Mouse (Mus musculus) c-Kit-positive CD71-negative TER-119-negative erythroid progenitor cells, embryonic 14.5 days (primary cell): ENCODE measurements around the gene Fam53b.
A peak's percentile ranks its signal among the peaks of the same experiment; 100 is the strongest.

Experiments
- DNase-seq: peaks from one replicate; pipeline ENCODE4 v3.0.0-alpha.2; 2013; ENCODE audit warnings: low read depth

The Fam53b gene

DNA sequence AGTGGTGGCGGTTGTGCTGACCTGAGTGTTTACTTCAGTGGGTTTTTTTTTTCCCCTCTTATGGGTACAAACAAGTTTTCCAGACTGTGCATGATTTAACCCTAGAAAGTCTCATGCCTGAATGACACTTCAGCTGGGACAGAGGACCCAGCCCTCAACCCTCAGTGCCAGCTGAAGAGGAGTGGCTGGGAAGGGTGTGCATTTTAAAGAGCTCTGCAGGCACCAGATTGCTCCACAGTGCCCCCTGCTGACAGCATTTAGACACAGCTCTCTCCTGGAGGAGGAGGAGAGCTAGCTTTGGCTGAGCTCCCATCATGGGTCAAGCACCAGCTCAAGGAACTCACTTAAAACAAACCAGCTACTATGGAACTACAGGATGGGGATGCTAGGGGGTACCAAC is 2.8 kb downstream of the Fam53b start:
- DNase-seq = peak; percentile 88

DNA sequence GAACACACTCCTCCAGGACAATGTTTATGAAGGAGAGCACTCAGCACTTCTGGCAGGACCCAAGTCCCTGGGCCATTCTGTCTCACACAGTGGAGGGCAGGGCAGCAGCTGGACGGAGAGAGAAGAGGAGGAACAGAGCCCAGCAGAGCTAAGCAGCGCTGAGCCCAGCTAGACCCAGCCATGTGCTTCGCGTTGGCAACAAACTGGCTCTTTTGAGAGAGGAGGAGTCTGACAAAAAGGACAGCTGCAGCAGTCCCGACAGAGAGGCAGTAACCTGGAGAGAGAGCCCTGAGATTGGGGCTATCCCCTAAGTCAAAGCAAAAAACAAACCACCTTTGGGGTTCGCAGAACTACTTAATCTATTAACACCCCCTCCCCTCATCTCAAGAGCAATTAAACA is 3.3 kb downstream of the Fam53b start:
- DNase-seq = no peak

DNA sequence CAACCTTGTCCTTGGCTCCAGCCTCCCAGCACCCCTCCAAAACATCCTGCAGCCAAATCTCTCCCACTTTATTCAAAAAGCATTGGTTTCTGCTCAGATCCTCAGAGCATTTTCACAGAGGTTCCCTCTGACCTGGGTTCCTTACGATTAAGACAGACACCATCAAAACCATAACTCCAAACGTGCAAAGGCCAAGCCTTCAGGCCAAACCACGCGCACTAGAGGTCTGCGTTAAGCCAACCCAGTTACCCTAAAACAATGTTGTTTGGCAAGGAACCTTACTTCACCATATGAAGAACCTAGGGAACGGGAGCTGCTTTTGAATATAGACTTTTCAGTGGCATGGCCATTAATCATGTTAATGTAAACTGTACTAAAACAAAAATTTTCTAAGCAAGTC is 4.0 kb downstream of the Fam53b start:
- no peak for DNase-seq

DNA sequence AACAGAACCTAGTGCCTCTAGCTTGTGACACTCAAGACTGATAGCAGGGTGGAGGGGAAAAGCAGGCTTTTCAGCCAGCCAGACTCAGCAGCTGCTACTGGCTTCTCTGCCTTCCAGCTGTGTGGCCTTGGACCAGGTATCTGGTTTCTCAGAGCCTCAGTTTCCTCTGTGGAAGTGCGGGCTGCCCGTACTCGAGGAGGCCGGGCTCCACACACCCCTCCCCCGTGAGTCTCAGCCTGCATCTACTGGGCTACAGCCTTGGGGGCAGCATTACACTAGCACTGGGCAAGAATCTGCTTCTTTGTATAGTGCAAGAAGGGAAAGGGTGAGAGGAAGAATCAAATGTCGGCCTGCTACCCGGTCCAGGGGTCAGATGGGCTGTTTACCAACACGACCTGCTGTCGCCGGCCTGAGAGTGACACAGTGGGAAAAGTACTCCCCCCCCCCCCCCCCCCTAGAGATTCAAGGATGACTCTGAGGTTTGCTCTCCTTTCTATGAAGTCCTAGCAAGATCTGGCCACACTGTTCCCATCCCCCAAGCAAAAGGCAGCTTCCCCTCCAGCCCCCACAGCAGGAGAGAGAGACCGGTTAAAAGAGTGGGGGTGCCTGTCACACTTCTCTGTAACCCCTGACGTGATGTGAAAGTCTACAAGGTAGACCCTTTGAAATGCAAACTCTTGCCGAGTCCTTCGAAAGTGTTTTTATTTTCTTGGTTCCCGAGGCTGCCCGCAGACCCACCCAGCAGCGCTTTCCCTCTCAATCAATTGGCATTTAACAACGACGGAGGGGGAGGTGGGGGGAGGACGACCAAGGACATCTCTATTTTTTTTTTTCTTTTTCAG is 4.6 kb downstream of the Fam53b start:
- DNase-seq = no peak

DNA sequence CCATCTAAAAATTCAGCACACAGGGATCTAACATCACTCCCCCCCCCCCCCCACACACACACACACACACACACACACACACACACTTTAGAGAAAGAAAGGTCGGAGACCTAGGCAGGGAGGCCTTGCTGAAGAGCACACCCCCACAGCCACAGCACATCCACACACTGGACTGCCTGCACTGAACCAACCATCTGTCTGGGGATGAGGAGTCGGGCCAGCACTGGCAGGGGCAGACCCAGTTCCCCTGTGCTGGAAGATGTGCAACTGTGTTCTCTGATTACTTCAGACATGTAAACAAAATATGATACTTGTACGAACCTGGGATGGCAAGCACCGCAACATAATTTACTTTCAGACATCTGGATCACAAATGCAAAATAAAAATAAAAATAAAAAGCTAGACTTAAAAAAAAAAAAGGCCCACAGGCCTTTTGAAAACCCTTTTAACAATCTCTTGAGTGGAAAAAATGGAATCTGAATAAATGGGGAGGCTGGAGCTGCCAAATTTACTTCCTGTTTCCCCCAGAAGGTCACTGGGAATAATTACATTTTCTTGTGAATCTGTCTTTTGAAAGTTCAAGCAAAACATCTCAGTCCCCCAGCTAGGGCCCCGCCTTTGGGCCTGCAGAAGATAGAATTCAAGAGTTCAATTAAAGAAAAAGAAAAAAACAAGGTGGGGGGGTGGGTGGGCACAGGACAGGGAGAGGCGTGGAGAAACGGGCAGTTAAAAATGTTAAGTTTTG is 5.5 kb downstream of the Fam53b start:
- no peak for DNase-seq

DNA sequence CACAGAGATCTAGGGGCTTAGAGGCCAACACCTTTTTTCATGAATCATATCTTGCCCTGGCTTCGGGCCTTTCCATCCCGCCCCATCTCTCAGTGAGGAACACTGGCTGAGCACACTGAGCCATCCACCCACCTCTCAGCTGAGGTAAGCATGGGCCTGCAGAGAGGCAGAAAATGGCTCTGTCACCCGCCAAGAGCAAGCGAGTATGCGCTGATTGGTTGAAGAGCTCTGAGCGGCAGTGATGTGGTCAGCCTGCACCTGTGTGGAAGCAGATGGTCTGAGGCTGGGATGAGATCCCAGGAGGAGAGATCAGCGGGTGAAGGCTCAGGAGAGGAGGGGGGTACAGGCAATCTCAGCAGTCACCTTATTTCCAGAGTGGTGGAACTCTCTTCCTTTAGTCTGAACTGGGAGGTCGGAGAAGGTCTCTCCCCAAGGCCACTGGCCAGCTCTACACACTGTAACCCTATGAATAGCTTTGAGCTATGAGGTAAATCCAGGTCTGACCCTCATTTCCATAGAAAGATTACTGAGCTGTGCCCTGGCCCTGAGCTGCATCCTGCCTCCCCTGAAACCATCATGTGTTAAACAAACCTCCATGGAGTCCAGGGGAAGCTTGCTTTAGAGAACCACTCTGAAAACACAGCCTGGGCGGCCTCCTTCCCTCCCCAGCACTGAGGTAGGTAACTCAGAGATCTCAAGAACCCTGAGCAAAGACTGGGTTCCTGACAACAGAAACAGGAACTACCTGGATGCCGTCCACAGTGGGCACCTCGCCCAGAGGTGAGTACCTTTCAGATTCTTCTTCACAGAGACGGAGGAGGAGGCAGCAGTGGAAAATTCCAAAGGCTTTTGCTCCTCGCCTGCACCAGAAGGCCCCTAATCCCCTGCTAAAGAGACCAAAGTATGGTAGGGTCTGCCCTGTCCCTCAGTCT is 6.5 kb downstream of the Fam53b start:
- no peak for DNase-seq

DNA sequence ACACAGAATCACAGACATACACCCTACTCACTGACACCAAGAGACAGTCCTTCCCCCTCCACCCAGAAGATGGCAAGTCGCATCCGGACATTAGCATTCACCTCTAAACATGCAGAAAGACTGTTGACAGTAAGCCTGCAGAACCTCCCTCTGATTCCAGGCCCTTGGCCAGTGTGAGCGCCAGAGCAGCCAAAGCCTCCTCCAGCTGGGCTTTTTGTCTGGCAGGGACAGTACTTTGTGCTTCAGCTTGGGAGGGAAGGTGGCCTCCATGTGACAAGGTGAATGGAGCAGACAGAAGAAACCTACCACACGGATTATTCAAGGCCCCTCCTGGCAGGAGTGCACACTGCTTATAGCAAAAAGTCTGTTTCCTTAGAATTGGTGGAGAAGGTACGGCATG is 7.4 kb downstream of the Fam53b start:
- no peak for DNase-seq

DNA sequence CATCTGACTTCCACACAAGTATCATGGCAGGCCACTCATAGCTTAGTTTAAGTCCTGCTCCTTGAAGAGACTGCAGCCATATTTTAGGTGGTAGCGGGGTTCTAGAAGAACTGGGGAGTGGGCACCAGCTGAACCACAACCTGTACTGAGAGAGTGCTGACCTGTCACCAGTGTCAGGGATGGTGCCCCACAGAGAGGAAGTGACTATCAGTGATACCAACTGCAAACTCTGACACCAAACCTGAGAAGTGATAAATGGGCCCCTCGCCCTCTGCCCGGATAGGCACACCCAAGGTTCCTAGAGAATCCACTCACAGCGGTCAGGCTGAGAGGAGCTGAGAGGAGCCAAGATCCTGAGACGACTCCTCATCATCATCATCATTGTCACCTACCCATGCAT is 8.7 kb downstream of the Fam53b start:
- DNase-seq = no peak

DNA sequence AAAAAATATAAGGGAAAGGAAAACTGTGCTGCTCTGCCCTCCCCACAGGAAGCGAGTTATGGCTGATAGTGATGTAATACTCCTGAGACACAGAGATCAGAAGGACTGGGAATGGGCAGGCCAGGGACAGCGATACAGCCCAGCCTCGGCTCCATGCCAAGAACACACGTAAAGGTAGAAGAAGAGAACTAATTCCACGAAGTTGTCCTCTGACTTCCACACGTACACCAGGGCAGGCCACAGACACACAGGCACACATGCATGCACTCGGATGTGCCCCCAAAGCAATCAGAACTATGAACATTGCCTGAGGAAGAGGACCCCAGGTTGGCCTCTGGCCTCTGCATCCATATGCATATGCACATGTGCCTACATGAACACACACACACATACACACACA is 9.2 kb downstream of the Fam53b start:
- no peak for DNase-seq

DNA sequence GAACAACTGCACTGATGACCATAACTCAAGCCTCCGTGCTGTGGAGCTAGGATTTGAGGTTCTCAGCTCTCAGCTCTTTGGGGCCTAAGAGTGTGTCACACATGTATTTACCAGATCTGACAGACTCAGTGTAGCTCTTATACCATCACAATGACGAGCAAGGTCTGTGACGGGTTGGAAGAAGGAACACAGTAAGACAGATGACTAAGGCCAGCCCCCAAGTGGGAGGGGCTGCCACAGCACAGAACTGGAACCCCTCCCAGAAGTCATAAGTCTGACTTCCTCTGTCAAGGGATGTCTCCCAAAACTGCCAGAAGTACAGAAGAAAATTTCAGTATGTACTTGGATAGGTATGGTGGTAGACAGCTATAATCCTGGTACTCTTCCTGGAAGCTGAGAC is 9.7 kb downstream of the Fam53b start:
- no peak for DNase-seq

DNA sequence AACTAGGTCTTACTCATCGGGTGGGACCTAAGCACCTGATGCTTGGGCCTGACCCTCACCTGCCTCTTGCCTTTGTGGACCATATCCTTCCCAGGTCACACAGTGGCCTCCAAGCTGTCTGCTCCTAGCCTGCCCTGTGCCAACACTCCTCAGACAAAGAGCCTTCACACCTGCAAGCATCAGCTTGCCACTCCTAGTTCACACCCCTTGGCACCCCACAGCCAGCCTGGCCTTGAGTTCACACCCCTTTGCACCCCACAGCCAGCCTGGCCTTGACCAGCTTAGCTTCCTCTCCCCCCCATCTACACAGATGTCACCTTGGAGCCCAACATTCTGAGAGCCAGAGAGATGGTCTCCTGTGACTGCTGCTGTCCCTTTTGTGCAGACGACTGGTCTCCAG is 10.3 kb downstream of the Fam53b start:
- DNase-seq = no peak

DNA sequence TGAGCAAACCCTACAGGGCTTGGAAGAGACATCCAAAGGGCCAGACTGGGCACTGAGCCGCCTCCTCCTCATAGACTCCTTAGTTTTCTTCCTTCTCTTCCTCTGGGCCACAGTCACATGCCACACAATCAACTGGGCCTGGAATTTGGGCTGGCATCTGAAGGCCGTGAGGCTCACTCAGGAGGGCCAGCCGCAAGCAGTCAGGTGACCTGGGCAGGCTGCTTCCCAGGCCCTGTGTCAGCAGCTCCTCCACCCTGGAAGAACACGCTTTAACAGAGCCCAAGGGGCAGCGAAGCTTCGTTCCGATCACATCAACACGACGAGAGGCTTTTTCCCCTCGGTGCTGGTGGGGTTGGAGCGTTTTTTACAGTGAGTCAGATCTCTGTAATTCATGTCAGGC is 11.0 kb downstream of the Fam53b start:
- no peak for DNase-seq

DNA sequence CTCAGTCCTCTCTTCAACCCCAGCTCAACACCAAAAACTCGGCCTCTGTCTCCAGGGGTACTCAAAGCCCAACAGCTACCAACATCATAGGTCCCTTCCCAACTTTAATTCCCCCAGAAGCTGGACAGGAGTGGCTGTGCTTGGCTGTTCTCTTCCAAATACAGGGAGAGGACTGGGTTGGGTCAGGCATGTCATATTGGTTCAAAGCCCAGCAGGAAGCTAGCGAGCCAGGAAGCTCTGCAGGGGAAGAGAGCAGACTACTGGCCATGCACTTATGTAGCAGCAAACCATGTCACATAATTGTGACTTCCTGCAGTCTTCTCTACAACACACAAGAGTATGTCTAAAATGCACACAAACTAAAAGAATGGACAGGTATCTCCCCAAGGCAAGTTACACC is 11.6 kb downstream of the Fam53b start:
- DNase-seq = no peak

DNA sequence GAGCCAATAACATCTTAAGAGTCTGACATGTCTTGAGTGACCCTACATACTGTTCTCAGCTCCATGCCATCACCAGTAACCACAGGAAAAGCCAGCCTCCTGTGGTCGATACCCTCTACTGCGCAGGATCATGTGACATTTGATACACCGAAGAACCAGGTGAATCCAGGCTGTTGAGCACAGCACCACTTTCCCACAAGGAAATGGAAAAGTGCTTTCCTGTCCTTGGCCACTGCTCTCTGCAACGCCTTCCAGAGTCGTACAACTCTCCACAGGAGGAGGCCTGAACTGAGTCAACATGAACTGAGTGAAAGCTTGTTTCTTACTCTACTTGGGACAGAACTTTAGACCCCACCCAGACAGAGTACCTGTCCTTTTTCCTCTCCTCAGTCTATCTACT is 12.2 kb downstream of the Fam53b start:
- DNase-seq = no peak

DNA sequence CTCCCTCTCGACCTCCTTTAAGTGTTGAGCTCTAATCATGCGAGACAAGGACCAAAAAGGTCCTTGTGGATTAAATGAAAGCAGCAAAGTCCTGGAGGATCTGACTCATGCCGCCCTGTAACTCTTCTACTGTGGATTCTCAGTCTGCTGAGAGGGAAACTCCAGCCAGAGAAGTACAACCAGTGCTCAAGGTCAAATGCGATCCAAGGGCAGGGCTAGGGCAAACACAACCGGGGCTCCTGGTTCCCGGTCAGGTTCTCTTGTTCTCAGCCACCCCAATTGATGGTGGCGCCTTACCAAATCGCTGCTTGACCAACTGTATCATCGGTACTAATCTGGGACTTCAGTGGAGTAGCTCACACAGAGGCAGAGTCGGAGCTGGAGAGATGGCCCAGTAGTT is 12.8 kb downstream of the Fam53b start:
- DNase-seq = no peak

DNA sequence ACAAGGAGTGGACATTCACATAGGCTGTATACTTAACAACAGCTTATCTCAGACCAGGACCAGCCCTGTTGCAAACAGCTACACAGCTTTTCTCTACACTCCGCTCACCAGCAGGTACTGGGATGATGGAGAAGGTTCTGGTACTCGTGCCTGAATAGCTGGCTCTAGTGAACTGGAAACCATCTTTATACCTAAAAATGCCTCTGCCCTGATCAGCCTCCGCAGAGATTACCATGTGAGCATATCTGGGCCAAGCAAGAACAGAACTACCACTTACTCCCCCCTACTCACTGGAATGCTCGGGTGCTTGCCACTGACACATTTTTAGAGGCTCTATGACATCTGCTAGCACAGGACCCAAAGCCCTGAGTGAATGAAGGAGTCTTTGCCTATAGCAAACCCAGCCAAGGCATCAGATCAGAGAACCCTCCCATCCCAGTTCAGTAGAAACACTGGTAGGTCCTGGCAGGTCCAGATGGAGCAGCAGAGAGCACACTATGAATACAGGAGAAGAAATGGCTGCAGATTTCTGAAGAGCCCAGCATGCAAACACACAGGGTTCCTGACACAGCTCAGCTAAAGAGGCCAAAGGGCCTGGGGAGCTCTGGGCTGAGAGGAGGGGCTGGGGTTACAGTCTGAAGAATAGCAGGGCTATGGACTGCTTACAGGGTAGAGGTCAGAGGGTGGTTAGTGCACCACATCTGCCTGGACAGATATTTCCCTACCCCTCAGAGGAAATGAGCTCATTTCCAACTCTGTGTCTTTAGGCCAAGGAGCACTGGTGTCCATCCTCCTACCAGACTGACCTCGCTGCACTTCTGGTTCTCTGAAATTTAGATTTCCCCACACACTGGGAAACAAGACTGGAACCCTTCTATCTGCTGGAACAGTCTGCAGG is 14.3 kb downstream of the Fam53b start:
- DNase-seq = no peak

DNA sequence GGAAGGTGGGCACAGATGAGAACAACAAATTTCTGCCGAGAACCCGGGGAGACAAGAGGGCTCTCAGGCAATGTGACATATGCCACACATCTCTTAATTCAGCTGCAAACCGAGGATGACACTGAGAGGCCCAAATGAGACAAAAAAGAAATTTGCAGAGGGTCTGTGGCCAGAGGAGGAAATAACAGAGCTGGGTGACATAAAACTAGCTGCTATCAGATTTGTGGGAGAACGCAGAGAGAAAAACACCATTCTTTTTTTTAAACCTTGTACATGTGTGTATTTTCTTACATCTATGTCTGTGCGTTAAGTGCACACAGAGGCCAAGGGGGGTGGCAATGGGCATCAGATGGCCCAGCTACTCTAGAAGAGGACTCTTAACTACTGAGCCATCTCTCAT is 18.5 kb downstream of the Fam53b start:
- no peak for DNase-seq

DNA sequence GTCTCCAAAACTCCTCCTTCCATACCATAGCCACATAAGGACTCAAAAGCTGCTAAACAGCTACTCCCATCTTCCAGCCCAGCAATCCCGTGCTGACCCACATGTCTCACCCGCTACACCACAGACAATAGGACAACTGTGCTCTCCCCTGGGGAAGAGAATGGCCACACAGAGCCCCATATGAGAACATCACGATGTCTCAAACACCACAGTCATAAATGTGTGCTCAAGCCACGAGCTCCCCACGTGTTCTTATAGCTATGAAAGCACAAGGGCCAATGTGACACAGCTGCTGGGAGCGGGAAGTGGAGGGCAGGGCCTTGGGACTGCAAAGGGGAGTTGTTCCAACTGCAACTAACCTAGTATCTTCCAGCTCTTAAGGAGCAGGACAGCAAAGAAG is 20.2 kb downstream of the Fam53b start:
- no peak for DNase-seq

DNA sequence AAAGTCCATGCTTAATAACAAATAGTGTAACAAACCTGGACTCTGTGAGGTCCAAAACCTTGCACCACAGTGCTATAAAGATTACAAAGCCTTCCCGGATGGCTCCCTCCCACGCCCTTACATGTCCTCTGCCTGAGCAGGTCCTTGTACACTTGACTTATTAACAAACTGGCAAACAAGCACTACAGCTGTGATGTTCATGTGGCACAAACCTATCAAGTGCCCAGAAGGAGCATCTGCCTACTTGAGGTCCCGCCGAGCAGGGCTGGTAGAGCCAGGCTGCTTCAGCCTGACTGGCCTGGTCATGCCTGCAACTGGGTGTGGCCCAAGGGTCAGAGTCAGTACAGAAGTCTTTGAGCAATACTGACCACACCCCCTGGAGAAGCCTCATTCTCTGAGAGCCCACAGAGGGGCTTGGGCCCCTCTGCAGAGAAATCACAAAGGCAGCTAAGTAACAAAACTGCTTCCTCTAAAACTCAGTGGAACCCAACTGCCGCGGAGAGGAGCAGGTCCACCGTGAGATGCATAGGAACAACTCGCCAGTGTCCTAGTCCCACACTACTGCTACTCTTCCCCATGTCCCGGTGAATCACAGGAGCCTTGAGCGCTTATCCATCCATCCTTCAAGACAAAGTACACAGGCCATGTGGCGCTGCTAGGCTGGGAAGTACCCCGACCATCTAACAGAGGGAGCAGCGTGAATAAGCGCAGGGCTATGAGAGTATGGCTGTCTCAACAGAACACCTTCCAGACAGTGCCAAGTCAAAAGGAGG is 23.1 kb downstream of the Fam53b start:
- DNase-seq = no peak

DNA sequence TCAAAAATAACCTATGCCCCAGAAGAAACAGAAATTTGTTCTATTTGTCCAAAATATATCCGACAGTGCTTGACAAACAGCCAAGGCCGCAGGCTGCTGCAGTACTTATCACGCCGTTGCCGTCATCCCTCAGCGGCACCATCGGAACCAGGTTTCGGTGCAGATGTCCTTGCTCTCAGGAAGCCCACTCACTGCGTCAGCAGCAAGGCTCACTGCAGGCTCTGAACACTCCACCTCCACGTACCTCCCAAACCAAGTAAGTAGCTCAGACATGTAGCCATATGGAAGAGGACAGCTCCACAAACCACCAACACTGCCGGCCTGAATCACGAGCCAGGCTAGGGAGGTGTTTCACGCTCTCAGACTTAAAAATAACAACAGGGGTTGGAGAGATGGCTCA is 24.9 kb downstream of the Fam53b start:
- no peak for DNase-seq
